Mouse (Mus musculus) 416B (cell line): Measurements from ENCODE around the gene Tmed10.
A peak's percentile ranks its signal among the peaks of the same experiment; 100 is the strongest.

Experiments used
- DNase-seq: peaks from one replicate; pipeline ENCODE4 v3.0.0; 2011; ENCODE audit warnings: low read depth

The Tmed10 gene

DNA sequence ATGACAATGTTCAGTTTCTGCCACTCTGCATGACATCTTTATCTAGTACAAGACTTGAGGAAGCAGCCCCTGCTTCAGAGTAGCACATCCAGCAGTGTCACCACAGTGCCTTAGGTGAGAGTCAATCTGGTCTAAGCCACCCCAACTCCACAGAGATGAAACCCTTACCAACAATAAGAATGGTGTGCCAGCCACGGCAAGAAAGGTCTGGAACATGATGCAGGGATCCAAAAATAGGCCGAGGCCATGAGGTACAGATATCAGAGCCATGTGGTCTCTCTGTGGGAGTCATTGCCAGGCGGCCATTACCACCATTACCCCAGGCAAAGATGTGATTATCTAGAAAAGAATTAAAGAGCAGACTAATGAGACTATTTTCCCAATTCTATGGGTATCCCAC is 66.0 kb downstream of the Tmed10 start:
- DNase-seq = no peak

DNA sequence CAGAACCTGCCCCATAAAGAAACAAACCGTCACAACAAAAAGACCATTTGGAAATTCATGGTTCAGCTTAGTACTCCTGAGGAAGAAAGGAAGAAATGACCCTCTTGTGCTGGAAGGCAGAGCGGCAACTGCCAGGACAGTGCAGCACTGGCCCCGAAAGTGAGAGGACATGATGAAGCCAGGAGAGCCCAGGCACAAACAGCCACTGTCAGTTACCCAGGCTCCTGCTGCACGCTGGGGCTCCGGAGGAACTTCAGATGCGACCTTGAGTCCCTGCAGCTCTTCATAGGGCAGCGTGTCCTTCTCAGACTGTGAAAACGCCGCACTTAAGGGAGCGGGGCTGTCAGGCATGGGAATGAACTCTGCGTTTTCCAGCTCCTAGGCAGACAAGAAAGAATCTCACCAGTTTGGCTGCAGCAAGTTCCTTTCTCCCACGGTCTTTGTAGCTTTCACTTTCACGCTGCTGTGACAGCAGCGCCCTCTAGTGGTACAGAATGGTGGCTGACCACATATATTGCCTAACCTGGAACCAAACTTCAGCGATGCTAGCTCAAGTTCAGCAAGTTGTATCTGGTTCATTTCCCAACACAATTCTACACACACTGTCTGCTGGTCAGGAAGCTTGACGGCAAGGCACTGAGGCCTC is 69.3 kb downstream of the Tmed10 start:
- peak; percentile 87 for DNase-seq

DNA sequence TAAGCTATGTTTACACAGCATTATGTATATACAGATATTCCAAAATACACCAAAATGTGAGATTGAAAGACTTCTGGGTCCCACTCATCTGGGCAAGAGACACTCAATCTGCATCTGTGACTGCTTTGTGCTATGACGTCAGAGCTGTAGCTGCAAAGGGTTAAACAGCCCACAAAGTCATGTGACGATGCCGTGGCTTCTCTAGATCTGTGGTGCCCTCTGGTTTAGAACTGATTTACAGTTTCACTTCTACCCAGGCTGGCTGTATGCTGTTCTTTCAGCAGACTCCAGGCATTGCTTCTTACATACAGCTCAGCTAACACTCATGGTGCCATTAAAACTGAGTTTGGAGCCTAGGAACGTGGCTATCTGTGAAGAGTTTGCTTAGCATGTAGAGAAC is 69.9 kb downstream of the Tmed10 start:
- peak; percentile 51 for DNase-seq

DNA sequence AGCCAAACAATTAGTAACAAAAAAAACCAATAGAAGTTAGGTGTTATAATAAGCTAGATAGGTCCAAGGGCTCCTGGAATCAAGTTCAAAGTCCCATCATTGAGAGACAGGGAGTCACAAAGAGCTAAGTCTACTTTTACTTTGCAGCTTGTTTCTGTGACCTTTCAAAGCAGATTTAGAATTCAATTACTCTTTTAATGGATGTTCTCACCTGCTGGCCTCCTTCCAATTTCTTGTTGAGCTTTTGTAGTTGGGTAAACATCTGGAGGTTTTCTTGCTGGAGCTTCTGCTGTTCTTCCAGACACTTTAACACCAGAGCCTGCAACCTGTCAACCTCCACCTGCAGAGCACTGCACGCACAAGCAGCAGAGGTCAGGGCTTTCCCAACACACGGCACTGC is 71.4 kb downstream of the Tmed10 start:
- DNase-seq = no peak

DNA sequence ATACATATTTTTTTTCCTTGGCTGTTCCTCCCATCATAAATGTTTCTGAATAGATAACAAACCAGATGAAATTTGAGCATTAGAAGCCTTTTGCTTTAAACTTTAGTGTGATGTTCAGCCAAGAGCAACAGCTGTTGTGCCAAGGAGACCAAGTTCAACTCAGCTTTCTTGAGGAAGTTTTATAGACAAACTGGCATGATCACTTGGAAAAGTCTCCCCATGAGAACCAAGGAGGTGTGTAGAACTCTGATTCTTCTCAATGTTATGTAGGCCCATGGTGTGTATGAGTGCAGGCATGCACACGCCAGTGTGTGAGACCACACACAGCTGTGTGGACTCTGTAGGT is 75.8 kb downstream of the Tmed10 start:
- no peak for DNase-seq

DNA sequence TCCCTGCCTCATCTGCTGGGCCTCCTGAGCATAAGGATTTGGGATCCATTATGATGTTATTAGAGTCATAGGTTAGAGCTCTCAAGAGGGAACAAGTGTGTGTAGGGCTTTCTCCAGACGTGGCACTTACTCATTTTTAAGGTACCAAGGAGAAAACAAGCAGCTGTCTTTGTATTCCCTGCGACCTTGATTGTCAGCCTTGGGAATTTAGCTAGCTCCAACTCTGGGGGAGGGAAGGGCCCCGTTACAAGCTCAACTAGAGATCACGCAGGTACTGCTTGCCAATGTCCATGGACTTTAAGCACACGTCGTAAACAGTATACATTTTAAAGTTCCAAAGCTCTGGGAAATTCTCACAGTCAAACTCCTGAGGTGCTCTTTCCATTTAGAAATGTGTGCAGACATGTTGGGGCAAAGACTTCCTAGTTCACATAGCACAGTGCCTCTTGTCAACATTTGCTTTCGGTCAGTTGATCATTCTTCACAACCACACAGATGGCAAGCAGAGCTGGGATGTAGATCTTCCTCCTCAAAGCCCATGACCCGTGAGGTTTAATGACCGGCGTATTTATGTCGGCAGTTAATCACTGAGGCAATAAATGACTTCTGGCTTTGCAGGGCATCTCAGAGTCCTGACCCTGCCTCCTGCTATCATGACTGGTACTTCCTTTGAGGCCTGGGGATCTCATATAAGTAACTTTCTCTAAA is 76.4 kb downstream of the Tmed10 start:
- DNase-seq = no peak

DNA sequence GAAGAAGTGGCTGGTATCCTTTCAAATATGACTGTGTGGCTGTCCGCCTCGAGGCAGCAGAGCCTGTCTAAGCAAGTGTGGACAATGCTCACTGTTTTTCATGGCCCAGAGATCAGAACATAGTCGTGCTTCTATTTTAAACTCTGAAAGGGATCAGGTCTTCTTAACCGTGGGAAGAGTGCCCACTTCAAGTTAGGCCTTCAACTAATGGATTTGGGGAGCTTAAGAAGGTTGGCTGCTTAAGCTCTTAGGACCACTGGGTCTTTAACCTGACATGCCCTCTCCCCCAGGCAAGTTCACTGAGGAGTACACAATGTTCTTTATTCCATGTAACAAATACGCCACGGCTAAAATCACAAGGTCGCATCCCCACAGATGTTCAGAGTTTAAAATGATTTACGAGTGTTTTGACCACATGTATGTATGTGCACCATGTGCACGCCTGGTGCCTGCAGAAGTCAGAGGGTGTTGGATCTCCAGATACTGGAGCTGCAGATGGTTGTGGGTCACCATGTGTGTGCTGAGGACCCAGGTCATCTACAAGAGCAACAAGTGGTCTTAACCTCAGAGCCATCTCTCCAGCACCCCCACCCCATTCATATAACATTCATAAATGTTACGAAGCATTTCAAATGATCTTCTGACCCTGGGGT is 77.2 kb downstream of the Tmed10 start:
- no peak for DNase-seq

DNA sequence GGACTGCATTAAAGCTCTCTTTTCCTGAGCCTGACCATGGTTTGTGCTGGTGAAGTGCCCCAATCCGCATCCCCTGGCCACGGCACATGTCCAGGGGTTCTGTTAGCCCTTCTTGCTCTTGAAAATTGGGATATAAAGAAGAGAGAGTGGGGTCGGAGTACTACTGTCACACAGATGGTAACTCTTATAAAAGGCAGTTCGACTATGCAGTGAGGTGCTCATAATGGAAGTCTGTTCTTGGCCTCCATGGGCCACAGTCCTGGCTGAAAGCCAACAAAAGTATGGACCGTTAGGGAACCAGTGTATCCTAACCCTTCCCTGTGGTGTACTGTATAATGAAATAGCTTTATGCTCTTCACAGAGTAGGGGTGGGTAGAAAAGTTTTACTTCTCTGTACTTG is 77.7 kb downstream of the Tmed10 start:
- no peak for DNase-seq

DNA sequence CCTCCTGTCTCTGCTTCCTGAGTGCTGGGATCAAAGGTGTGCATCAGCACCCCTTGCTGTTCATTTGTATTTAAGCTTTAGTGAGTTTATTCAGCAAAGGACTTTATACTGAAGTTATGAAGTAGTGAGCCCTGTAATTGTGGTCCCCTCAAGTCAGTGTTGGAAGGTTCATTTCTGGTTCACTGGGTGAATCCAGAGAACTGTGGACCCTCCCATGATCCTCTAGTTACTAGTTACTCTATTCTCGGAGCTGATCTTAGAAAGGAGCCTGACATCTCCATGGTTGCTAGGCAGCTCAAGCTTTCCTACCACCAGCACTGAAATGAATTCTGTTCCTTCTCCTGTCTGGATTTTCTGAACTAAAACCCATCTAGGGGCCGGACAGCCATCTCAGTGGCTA is 79.1 kb downstream of the Tmed10 start:
- no peak for DNase-seq

DNA sequence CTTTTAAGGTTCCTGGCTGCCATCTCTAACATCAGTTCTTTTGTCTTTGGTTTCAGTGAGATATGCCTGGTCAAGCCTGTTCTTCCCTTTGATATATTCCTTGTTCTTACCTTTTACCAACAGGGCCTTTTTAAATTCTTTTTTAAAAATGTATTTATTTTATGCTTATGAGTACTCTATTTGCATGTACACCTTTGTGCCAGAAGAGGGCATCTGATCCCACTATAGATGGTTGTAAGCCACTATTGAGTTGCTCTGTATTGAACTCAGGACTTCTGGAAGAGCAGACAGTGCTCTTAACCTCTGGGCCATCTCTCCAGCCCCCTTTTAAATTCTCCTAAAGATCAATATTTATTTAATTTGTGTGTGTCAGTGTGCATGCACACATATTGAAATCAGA is 81.7 kb downstream of the Tmed10 start:
- DNase-seq = peak; percentile 43

DNA sequence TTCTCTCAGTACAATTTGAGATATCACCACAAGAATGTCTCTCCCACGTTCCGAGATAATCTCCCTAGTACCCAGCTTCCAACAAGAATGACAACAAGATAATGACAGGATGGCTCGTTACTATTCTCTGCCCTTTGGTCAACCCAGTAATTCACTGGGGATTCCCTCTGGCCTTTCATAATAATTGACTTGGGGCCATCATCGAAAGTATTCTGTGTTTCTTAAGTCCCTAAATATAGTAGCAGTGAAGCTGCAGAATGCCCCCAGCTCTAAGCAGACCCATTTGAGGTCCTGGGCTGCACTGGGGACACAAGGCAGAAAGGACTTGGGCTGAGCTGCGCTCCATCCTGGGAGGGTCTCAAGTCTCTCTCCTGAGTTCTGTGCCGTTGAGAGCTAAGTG is 82.4 kb downstream of the Tmed10 start:
- DNase-seq = no peak

DNA sequence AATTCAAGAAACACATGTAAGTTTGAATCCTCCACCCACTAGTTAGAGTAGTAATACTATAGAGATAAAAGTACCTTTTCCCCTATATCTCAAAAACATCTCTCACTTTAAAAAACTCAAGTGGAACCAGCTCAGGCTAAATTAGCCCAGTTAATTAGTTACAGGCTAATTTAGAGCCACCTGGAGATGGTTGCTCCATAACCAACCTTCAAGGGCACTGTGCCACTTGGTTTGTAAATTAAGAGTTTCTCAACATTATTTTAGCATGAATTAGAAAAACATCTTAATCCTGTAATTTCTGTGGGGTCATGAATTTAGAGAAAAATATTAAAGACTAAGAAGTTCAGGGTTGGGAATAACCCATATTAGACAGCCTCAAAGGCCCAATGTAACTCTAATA is 83.1 kb downstream of the Tmed10 start:
- no peak for DNase-seq

DNA sequence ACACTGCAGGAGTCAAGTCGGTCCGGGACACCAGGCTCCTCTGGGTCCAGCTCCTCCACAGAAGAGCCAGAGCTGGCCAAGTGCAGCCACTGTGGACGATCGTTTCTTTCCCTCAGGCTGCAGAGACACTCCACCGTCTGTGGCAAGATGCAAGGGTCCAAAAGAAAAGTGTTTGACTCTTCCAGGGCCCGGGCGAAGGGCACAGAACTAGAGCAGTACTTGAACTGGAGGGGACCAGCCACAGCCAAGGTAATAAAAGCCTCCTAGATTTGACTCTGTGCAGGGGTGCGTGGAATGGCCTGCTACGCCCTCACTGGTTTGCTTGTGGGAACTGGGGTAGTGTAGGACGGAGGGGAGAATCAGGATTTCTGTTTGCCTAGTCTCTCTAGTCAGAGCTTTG is 84.0 kb downstream of the Tmed10 start:
- no peak for DNase-seq
